Mouse (Mus musculus): ENCODE results near the gene Pth1r.
"Not testable (repeated sequence)": the region's sequence is repeated elsewhere in the genome, so short reads cannot be mapped to it uniquely, and the experiment has no call there.

The Pth1r gene

GRCm38 (mm10) chr9:110684100-110684831, 62.7 kb downstream of the Pth1r start:
- DNase-seq (ENCODE audit: low read depth, low spot score), result no peak

DNA sequence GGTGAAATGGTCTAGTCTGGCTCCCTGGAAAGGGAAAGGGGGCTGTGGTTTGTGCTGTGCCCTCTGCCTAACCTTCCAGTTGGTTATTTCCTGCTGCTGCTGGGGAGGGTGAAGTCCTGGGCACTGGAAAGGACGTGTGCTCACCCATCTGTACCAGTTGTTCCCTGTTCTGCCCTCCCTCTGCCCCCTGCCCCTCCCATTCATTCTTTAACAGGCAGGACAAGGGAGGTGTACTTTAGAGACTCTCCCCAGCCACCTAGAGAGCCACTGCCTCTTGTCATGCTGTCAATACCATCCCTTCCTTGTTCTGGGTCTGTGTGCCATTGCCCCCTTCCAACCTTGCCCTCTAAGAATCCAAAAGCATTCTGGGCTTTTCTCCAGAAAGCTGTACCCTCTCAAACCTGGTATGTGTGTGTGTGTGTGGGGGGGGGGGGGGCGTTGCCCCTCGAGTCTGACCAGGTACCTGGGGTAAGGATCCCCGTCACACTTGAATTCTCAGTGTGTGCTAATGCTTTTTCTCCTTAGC, 63.3 kb downstream of the Pth1r start:
- no peak for DNase-seq (ENCODE audit: low read depth, low spot score)

- not testable (repeated sequence) for DNase-seq (ENCODE audit: low read depth, low spot score)
Observed at GRCm38 (mm10) chr9:110682697-110683096, 64.2 kb downstream of the Pth1r start.

DNA sequence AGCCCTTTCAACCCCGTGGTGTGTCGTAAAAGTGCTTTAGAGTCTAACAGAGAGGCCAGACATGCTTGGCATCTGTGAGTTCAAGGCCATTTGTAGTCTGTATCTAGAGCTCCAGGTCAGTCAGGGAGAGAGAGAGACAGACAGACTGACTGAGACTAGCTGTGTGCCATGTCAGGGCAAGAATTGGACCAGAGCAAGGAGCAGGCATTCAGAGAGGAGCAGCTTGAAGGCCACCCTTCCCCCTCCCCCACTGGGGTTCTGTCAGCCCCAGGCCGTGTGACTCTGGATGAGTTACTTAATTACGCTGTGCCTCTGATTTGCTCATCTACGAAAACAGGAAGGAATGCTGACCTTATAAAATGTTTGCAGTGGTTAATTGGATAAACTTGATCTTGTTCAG, 64.7 kb downstream of the Pth1r start:
- no peak for DNase-seq (ENCODE audit: low read depth, low spot score)

GRCm38 (mm10) chr9:110681817-110682216, 65.1 kb downstream of the Pth1r start:
- no peak for DNase-seq (ENCODE audit: low read depth, low spot score)

DNA sequence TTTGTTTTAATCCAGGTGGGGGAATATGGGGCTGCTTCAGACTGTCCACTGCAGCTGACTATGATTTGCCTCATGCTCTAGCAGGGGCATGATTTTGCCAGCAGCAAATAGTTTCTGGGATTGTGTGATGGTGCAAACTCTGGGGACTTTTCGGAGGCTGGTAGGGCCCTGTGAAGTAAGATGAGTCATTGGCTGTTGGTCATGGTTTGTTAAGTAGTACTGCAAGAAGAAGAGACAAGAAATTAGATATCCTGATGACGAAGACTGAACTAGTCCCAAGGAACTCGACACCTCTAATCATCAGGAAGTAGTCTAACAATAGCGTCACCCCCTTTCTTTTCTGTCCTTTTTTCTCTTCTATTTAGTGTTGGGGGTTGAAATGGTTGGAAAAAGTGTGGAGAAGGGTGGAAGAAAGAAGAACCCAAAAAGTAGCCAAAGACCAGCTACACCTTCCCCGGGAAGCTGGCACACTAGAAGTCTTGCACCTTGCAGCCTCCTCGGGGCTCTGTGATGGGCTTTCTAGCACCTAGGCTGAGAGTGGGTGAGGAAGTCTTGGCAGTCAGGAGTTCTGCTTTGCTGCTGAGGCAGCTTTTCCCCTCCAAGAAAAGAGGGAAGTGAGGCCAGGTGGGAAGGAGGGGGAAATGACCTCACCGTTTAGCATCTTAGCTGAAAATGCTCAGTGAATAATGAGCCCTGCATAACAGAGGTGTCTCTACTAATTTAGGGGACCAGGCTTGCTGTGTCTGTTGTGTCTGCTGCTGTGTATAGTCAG, 66.0 kb downstream of the Pth1r start:
- peak; percentile 66 for DNase-seq (ENCODE audit: low read depth, low spot score)

DNA sequence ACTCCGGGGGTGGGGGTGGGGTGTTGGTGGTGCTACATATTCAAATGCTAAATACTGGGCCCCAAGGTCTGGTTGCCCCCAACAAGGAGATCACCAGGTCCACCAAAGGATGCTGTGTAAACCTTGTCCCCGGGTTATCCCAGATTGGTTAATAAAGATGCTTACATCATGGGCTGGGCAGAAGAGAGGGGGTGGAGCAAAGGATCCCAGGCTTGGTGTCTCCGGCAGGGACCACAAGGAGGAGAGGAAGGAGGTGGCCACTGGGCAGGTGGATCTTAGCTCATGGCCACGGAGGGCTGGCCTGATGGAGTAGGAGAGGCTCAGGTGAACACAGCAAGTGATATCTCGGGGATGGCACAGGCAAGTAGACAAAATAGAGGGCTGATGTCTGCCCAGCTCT, 68.1 kb downstream of the Pth1r start:
- no peak for DNase-seq (ENCODE audit: low read depth, low spot score)

DNA sequence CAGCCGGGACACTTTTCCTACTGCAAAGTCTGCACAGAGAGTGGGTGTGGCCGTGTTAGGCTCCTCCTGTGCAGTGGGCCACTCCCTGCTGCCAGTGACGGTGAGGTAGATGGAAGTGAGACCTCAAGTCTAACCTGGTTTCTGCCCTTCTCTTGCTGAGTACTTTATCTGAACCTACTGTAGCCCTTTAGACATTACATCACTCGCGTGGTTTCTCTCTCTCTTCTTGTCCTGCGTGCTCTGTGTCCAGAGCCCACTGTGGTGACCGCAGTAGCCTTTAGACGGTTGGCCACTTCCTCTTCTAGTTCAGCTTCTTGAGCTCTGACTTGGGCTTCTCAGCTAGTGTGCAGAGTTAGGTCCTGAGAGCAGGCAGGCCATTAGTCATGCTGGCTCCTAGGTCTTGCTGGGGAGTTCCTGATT, 70.4 kb downstream of the Pth1r start:
- peak; percentile 57 for DNase-seq (ENCODE audit: low read depth, low spot score)

DNA sequence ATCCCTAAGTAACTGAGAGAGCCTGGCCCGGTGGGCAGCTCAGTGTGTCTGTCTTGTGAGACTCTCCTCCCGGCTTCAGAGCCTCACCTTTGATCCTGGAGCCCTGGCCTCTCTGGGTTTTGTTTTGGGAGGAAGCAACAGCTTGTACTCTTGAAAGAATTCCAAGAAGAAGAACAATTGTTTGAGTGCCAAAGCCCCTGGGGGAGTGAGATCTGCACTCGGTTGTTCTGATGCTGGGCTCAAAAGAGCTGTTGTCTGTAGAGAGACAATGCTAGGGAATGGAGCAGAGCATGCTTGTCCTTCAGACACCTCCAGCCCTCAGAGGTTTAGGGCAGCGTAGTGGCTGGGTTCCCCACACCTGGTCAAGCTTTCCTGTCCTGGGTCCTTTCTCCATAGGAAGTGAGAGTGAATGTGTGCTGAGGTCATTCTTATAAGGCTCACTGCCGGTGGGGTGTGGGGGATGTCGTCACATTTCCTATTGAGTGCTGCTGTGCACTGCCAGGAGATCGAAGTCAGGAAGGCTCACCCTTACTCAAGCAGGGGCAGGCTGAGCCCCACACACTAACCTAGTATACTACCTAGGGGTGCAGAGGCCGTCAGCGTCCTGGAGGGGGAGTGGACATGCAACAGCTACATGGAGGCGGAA, 73.7 kb downstream of the Pth1r start:
- DNase-seq (ENCODE audit: low read depth, low spot score), result no peak

DNA sequence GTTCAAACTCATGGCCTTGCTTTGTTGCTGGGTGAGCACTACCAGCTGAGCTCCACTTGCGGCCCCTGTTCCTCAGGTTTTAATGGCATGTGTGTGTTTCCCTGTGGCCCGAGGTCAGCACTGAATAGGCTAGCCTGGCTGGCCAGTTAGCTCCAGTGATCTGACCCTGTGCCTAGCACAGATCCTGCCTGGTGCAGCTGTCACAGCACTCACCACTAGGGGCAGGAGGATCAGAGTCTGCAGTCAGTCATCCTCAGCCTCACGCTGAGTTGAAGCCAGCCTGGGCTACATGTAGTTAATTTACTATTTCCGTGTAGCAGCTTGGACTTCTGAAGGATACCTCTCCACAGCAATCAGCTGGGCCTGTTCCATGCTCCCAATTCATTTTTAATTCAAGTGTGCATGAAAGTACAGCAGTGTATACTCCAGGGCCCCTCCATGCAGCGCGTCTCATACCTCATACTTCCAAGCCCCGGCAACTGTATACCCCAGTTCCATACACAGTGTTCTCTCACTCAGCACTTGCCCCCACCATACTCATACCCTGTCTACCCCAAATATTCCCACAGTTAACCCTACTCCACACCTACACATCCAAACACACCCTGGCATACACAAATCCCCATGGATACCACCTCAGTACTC, 74.4 kb downstream of the Pth1r start:
- DNase-seq (ENCODE audit: low read depth, low spot score), result peak; percentile 47

All from A20 (cell line).